Mouse (Mus musculus) MEL (cell line): ENCODE measurements around the gene Gbe1.

ENCODE experiments used
- CTCF ChIP-seq, 3 experiments: IDR thresholded peaks in 2 of 3; conservative IDR thresholded peaks in 1 of 3; 2 replicates each; pipeline ENCODE4 v1.5.1; 2011 to 2012; ENCODE audit warnings: low read length in 3 of 3, low read depth in 2 of 3, mild to moderate bottlenecking in 2 of 3, improper control_type of control experiment in 1 of 3, inconsistent platforms in 1 of 3, mixed read lengths in 1 of 3, moderate library complexity in 1 of 3; ENCODE audit not compliant: control insufficient read depth in 1 of 3, insufficient read depth in 1 of 3, poor library complexity in 1 of 3, severe bottlenecking in 1 of 3
- HCFC1 ChIP-seq: IDR thresholded peaks from 2 replicates; pipeline ENCODE4 v1.6.1; 2012; ENCODE audit warnings: low read depth, mild to moderate bottlenecking, inconsistent platforms, low read length, improper control_type of control experiment, moderate library complexity
- TAL1 ChIP-seq: IDR thresholded peaks from 2 replicates; pipeline ENCODE4 v1.6.1; 2012; ENCODE audit warnings: mild to moderate bottlenecking, inconsistent platforms, low read length, moderate library complexity, mixed read lengths
- TCF12 ChIP-seq: IDR thresholded peaks from 2 replicates; pipeline ENCODE4 v1.6.1; 2014; ENCODE audit warnings: low read depth, mild to moderate bottlenecking, inconsistent platforms, low read length, improper control_type of control experiment, moderate library complexity
- UBTF ChIP-seq: IDR thresholded peaks from 2 replicates; pipeline ENCODE4 v1.6.1; 2012; ENCODE audit warnings: low read depth, mild to moderate bottlenecking, inconsistent platforms, low read length, improper control_type of control experiment, moderate library complexity, borderline replicate concordance; ENCODE audit not compliant: insufficient read depth
- USF1 ChIP-seq: IDR thresholded peaks from 2 replicates; pipeline ENCODE4 v1.6.1; 2014; ENCODE audit warnings: low read depth, mild to moderate bottlenecking, inconsistent platforms, low read length, improper control_type of control experiment, moderate library complexity

- TF ChIP-seq USF1 (no peak), CTCF (IDR thresholded peaks at IDR 0.05 in 2 of 3, conservative IDR thresholded peaks at IDR 0.05 in 1 of 3; ENCODE audit: control insufficient read depth in 1 of 3, insufficient read depth in 1 of 3, low read depth in 2 of 3, low read length in 3 of 3, poor library complexity in 1 of 3, severe bottlenecking in 1 of 3) (no peak), HCFC1 (no peak), TAL1 (no peak), TCF12 (no peak), UBTF (no peak)
These were observed 237.1 kb downstream of the Gbe1 start for GRCm38 (mm10) chr16:70550835-70551234.
